Mouse (Mus musculus): ENCODE data around the gene Myh8.

Gene Myh8

DNA sequence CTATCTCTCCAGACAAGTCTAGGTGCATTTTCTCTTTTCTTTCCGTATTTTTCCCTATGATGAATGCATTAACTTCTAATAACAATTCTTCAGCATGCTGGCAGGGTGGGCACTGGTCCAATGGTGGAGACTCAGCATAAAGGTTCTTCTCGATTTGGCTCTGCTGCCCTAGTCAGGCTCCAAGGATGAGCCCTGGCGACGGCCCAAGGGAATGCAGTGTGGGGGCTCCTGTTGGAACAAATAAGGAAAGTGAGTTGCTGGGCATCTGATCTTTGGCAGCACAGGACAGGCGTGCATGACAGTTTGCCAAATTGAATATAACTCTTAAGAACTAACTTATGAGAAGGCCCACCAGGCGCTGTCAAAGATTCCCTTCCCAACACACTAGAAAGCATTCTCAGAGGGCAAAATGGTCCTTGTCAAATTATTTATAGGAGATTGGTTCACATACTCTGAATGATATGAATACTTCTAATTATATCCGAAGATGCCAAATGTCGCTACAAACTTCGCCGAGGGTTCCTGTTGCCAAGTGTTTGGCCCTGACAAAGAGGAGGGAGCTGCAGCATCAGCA lies at the start of gene Myh8:
Gene Myh8 (plus strand): TSS at position 524 of the 574 bp plus-strand sequence.
- in situ Hi-C loops (cut with MseI, MboI) = no loop called here

DNA sequence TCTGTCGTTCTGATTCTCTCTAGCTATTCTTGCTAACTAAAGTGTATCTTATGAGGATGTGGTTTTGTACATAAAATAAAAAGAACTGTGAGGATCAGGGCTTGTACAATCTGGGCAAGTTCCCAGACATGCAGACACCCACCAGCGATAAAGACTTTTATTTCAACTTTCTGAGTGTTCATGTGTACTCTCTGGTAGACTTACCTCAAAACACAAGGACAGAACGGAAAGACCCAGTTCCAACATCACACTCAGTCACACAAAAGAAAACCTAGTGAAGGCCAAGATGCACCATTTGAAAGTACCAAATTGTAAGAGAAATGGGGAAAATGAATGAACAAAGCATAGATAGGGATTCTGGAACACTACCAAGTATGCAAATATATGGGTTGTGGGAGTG lies 48.2 kb upstream of the Myh8 start:
- in situ Hi-C loops (cut with MseI, MboI) = no loop called here

DNA sequence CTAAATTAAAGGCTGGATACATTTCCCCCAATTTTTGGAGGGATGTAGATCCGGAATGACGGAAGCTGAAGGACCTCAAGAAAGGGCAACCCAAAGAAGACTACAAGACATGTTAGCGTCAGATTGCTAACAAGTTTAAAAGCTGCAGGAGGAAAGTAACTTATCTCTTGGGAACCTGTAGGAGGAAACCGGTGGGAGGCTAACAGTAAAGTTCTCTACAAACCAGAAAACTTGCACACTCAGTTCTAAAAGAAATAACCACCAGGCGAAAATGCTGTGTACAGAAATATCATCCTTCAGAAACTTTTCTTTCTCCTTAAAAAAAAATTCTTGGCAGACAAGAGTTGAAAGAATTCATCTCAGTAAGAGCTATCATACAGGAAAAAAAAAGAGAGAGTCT lies 47.8 kb upstream of the Myh8 start:
- in situ Hi-C loops (cut with MseI, MboI) = no loop called here

DNA sequence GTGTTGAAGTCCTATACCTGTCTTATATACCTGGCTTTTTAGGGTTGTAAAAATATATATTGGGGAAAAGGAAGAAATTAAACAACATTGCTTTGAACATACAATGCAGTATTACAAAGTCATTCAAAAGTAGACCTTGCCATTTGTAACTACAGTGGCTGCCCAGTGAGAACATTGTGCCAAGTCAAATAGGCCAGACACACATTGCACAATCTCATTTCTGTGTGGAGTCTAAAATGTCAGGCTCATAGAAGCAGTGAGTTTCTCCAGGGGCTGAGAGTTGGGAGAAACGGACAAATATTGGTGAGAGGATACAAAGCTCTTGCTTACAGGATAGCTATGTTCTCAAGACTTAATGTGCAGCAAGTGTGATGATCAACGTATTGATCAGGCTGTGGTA lies 47.0 kb upstream of the Myh8 start:
- in situ Hi-C loops (cut with MseI, MboI) = loop anchor here in 1 of 2 experiments (5.0 kb wide), 1 partner anchor 118 kb away; no protein-coding TSS in a partner anchor

DNA sequence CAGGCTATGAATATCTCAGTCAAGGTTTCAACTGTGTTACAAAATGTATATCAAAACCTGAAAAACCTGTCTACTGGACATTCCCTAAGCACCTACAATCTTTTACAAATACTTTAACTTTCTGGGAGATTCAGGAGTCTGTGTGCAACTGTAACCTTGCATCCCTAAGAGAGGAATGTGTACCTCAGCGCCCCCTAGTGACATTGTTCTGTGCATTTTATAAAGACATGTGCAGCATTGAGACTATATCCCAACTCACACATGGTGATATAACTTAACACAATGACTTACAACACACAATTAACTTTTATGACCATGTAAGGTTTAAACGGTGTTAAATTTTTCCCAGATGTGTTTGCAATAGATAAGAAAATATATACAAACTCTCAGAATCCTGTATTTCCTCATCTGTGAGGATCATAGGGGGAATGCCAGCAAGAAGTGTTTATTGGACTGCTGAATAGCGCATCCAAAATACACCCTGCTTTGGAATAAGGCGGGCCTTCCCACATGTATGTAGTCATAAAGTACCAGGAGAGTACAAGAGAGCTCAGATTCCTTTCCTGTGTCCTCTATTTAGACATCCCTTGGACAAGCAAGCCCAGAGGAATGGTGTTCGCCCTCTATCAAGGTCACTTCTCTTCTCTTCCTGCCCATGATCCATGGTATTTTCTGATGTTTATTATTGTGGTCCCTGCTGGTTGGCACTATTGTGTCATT lies 41.1 kb upstream of the Myh8 start:
- in situ Hi-C loops (cut with MseI, MboI) = loop anchor here in 1 of 2 experiments (5.0 kb wide), 1 partner anchor 123 kb away; no protein-coding TSS in a partner anchor

DNA sequence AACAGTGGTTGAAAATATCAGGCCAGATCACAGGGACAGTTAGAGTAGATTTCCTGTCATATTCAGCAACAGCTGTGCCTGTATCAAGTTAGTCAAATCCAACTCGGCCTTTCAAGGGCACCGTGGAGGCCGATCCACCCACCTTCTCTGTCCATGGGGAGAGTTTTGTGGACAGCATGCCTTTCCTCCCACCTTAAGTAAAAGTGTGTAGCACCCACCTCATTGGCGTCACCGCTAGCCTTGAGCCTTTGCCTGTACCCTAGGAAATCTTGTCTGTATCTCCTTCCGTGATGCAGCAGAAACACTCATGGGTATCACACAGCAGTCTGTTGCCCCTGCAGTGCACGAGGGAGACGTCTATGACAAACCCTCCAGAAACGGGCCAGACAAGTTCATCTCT lies 40.1 kb upstream of the Myh8 start:
- in situ Hi-C loops (cut with MseI, MboI) = loop anchor here in 1 of 2 experiments (5.0 kb wide), 1 partner anchor 124 kb away; no protein-coding TSS in a partner anchor

DNA sequence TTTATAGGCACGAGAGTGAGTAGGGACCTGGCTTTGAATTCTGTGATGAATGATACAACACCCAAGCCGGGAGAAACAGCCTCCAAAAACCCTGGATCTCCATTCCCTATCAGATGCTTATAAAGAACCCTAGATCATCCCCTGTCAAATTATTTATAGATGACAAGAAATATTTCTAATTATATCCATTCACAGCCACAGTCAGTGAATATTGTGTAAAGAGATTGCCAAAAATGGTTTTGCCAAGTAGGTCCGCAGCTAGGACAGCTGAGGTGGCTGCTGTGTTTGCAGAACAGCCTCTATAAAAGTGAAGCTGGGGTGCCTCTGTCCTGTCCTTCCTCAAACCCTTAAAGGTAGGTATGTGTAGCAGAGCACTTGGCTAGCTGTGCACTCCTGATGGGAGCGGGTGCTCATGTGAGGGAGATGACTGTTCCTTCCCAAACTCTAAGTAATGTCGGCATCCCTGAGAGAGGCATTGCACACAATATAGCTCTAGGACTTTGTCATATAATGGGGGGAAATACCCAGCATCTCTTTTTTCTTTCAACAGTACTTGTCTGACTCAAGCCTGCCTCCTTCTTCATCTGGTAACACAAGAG lies 39.3 kb upstream of the Myh8 start, which contains the start of gene Myh4:
Gene Myh4 (plus strand): TSS at position 549 of the 599 bp plus-strand sequence.
- in situ Hi-C loops (cut with MseI, MboI) = loop anchor here in 1 of 2 experiments (5.0 kb wide), 1 partner anchor 125 kb away; no protein-coding TSS in a partner anchor

DNA sequence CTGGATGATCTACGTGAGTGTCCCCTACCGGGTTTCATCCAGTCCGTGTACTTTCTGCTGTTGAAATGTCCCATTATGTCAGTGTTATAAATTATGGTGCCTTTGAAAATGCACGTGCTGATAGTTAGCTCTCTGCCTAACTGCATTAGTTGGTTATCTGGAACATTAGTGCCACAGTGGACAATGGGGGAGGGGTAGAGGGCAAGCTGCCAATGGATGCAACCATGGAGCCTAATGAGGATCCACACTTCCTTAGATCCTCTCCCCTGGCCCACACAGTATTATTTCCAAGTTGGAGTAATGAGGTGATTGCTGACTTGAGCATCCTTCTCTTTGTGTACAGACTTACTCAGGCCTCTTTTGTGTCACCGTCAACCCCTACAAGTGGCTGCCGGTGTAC lies 35.9 kb upstream of the Myh8 start:
- in situ Hi-C loops (cut with MseI, MboI) = no loop called here

DNA sequence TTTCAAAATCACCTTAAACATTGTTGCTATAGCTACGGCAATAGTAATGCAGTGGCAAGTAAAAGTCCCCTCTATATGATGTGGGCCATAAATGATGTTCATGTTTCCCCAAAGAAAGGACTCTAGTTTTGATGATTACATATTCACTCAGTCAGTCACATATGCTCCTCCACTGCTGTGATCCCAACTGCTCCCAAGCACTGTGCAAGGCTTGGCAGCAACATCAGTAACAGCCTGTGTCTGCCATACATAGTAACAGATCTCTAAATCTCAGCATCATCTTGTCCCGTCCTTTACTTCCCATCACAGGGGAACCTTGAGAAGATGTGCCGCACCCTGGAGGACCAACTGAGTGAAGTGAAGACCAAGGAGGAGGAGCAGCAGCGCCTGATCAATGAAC lies 23.2 kb upstream of the Myh8 start:
- in situ Hi-C loops (cut with MseI, MboI) = no loop called here

DNA sequence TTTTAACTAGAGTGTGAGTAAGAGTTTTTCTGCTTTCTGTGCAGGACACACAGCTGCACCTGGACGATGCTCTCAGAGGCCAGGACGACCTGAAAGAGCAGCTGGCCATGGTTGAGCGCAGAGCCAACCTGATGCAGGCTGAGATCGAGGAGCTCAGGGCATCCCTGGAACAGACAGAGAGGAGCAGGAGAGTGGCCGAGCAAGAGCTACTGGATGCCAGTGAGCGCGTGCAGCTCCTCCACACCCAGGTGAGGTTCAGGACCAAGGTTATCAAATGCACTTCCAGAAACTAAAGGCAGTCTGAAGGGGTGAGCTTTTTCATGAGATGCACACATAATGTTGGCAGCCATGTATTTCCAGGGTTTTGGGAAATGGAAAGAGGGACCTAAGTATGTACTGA lies 19.9 kb upstream of the Myh8 start:
- in situ Hi-C loops (cut with MseI, MboI) = no loop called here

DNA sequence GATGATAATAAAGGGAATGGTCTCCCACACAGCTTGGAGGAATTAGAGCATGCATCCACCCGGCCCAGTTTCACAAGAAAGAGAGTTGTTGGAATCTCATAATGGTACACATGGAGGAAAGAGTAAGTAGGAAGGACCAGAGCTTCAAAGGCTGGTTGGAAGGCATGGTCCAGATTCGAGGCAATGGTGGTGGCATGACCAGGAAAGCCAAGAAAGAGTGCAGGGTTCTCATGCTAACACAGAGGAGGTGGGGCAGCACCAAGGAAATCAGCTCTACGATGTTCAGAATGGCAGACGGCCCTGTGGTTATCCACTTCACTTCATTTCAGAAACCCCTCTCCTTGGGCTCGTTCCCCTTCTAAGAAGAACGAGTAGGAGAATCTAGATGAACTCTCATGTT lies 16.0 kb upstream of the Myh8 start:
- in situ Hi-C loops (cut with MseI, MboI) = no loop called here

DNA sequence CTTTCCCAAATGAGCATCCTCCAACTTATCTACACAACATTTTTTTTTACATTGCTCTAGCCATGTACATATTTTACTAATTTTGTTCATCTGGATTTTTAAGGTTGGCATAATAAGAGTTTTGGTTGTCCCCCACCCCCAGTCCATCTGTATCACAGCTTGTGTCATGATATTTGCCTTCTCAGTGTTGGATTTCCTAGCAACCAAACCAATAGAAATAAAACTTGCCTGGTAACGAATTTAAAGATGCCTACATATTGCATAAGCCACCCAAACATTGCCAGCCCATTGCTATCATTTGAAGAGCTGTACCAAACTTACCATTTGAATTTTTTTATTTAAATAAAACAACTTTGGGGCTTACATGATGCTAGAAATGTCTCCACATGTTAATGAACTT lies 16.5 kb downstream of the Myh8 start:
- in situ Hi-C loops (cut with MseI, MboI) = no loop called here

DNA sequence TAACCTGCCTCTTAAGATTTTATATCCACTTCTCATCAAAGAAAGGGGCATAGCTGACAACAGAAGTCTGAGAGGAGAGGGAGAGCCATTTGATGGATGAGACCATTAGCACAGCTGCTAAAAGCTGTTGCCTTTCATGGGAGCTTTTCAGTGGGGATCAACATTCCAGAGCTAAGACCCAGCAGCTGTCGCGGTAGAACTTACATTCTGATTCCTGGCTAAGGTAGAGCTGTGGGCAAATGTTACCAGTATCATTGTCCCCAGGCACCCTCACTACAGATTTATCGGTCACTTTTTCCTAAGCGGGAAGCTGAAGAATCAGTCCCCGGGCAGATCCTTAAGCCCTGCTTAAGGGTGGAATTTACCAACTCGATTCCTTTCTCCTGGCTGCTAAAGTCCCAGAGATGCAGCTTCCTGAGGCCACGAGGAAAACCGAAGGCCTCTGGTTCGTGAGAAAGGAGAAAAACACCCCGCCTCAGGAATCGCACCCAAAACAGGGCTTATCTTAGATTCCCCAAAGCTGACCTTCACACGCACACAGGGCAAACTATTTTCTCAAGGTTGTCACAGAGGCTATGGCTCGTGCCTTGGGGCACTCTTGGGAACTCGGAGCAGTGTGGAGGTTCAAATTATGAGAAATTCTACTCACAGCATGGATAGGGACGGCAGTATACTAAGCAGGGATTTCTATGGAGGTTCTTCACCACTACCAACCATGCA lies 37.0 kb downstream of the Myh8 start:
- in situ Hi-C loops (cut with MseI, MboI) = no loop called here

DNA sequence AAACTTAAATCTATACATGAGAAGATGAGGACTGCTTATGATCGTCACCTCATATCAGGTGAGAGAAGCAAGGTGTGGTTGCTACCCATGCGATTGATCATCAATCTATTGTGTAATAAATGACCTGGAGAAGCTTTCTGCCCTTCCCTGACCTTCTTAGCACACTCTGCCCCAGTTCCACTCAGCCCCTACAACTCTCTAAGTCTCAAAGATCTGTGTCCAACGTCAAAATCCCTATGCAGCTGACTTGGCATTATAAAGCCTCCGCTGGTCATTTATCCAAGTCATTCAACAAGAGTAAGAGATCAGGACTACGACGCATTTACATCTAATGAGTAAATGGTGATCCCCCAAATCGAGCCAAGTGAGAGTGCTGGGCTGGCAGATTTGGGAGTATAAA lies 44.4 kb downstream of the Myh8 start, which contains the start of gene Myh13:
Gene Myh13 (plus strand): TSS at position 301 of the 400 bp plus-strand sequence.
- in situ Hi-C loops (cut with MseI, MboI) = no loop called here

DNA sequence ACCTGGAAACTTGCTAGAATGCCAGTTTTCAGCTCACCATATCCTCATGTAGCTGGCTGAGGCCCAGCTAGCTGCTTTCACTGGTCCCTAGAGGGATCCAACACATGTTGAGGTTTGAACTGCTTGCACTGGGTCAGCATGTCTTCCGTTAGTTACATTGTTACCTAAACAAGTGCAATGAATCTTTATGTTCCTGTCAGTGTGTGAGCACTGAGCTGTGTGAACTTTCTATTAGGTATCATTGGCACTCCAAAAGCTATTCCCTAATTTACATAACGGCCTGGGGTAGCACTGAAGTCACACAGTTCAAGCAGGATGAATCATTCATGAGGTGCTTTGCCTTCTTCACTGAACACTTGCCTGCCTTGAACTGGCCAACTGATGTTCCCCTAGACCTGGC lies 49.6 kb downstream of the Myh8 start:
- in situ Hi-C loops (cut with MseI, MboI) = no loop called here

DNA sequence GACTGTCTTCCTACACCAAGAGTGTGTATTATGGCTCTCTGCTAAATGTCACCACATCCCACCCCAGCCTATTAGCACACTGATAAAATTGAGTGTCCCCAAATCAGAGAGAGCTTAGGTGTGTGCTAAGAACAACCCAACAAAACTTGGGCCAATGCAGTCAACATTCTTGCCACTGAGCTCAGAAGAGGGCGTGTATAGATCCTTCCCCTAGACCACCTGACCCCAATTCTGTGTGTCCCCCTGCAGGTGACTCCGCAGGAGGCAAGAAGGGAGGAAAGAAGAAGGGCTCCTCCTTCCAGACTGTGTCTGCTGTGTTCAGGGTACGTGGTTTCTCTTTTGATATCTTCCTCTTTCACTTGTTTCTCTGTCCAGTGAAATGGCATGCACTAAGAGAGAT lies 67.6 kb downstream of the Myh8 start:
- in situ Hi-C loops (cut with MseI, MboI) = no loop called here

DNA sequence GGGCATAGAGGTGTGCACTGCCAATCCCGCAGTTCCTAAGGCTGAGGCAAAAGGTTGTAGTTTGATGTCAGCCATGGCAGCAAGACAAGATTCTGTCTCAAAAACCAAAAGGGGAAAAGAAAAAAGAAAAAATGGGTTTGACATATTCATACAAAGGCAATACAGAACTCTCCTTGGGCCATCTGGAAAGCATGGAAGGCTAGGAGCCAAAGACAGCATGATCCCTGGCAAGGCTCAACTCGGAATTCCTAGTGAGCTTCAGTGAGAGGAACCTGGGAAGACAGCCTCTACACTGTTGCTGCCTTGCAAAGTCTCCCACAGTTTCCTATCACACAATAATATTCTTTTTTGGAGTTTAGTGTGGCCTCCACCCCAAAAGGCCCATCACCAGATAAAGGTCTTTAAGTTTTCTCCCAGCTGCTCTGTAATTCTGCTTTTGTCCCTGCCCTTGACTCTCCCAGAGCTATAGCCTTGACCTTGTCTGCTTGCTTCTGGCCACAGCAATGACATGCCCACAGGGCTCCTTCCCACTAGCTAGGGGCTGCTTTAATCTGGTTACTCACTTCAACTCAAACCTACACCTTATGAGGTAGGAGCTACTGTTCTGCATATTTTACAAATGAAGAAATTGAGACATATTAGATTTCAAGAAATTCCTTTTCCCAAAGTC lies 68.4 kb downstream of the Myh8 start:
- in situ Hi-C loops (cut with MseI, MboI) = no loop called here

DNA sequence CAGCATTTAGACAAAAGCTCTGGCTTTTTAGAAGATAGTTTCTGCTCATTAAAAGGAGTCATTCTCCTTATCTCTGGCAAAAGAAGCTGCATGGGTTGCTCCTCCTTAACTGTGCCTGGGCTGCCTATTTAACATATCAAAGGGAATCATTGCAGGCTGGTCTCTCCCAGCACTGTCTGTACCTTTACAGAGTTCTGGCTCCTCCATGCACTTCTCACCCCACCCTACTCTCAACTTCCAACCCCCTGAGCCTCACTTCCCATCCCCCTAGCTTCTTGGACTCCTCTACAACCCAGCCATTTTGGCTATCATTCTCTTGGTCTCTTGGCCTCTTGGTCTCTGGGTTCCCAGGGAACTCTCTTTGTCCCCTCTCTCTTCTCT lies 68.9 kb downstream of the Myh8 start:
- in situ Hi-C loops (cut with MseI, MboI) = no loop called here

DNA sequence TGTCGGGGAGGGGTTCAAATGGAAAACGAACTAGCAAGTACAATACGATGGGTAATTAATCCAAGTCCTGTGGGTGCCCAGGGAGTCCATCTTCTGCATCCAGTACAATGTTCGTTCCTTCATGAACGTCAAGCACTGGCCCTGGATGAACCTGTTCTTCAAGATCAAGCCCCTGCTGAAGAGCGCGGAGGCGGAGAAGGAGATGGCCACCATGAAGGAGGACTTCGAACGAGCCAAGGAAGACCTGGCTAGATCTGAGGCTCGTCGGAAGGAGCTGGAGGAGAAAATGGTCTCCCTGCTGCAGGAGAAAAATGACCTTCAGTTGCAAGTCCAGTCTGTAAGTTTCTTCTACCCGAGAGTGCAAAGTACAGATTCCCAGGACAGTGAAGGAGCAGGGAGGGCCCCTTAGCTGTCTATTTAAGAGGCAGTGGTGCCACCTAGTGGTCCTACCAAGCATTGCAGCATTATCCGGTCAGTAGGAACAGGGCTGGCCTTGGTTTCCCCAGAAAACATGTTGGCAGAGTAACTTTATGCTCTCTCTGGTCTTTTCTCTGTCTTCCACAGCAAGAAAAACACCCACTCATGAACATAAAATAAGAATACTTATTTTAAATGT lies 73.3 kb downstream of the Myh8 start:
- in situ Hi-C loops (cut with MseI, MboI) = loop anchor here (5.0 kb wide), 1 partner anchor 238 kb away; no protein-coding TSS in a partner anchor

DNA sequence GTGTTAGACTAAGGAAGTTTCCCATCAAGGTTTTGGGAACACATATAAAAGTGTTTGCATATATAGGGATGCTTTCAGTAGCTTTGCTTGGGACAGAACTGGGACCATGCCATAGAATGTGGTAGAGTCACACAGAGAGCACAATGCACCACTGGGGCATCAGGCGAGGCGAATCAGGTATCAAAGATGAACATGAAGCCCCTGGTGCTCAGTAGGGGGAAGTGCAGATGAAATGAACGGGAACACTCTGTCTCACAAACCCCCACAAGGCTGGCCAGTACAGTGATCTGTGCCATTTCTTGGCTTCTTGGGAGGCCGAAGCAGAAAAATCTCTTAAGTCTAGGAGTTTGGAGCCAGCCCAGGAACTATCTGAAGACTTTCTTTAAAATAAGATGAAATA lies 76.1 kb downstream of the Myh8 start:
- in situ Hi-C loops (cut with MseI, MboI) = loop anchor here (5.0 kb wide), 1 partner anchor 241 kb away; no protein-coding TSS in a partner anchor

DNA sequence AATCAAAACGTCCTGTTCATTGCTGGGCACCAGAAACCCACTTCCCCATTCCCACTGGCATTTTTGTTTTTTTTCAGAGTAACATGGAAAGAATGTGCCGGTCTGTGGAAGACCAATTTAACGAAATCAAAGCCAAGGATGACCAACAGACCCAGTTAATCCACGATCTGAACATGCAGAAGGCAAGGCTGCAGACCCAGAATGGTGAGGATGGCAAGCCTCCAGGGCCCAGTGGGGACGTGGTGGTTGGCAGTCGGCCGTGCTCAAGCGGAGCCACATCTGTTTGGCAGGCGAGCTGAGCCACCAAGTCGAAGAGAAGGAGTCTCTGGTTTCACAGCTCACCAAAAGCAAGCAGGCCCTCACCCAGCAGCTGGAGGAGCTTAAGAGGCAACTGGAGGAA lies 81.1 kb downstream of the Myh8 start:
- in situ Hi-C loops (cut with MseI, MboI) = no loop called here

All from mouse trophoblast stem cell (cell line).